Mouse (Mus musculus) MEL (cell line): Measurements from ENCODE around the gene C3.

ENCODE experiments used
- CTCF ChIP-seq, 3 experiments: IDR thresholded peaks in 2 of 3; conservative IDR thresholded peaks in 1 of 3; 2 replicates each; pipeline ENCODE4 v1.5.1; 2011 to 2012; ENCODE audit warnings: low read length in 3 of 3, low read depth in 2 of 3, mild to moderate bottlenecking in 2 of 3, improper control_type of control experiment in 1 of 3, inconsistent platforms in 1 of 3, mixed read lengths in 1 of 3, moderate library complexity in 1 of 3; ENCODE audit not compliant: control insufficient read depth in 1 of 3, insufficient read depth in 1 of 3, poor library complexity in 1 of 3, severe bottlenecking in 1 of 3
- MAX ChIP-seq: IDR thresholded peaks from 2 replicates; pipeline ENCODE4 v1.6.1; 2011; ENCODE audit warnings: low read length, improper control_type of control experiment
- MEF2A ChIP-seq: IDR thresholded peaks from 2 replicates; pipeline ENCODE4 v1.6.1; 2014; ENCODE audit warnings: low read depth, mild to moderate bottlenecking, inconsistent platforms, low read length, improper control_type of control experiment; ENCODE audit not compliant: poor library complexity, insufficient replicate concordance, severe bottlenecking; ENCODE audit errors: extremely low read depth
- POLR2A ChIP-seq, 2 experiments: IDR thresholded peaks; 2 replicates each; pipeline ENCODE4 v1.6.1; 2011 to 2012; ENCODE audit warnings: low read length in 2 of 2, mild to moderate bottlenecking in 2 of 2, control low read depth in 1 of 2, improper control_type of control experiment in 1 of 2, low read depth in 1 of 2, moderate library complexity in 1 of 2; ENCODE audit not compliant: control insufficient read depth in 1 of 2, insufficient read depth in 1 of 2, poor library complexity in 1 of 2

GRCm38 (mm10) chr17:57231321-57231771 lies 3.4 kb upstream of the C3 start:
- TF ChIP-seq CTCF (IDR thresholded peaks at IDR 0.05 in 2 of 3, conservative IDR thresholded peaks at IDR 0.05 in 1 of 3; ENCODE audit: control insufficient read depth in 1 of 3, insufficient read depth in 1 of 3, low read depth in 2 of 3, low read length in 3 of 3, poor library complexity in 1 of 3, severe bottlenecking in 1 of 3), result no peak
- TF ChIP-seq POLR2A (IDR thresholded peaks at IDR 0.05; ENCODE audit: control insufficient read depth in 1 of 2, insufficient read depth in 1 of 2, low read depth in 1 of 2, low read length in 2 of 2, poor library complexity in 1 of 2), result no peak
- TF ChIP-seq MAX, result no peak
- TF ChIP-seq MEF2A, result no peak
